ENCODE assay signal across 16 mouse cellular contexts in genomic region chr11:121467408-121467807, GRCm38 (mm10). TPM values are rescaled to one million over a fixed set of nuclear protein-coding genes. Genes with fewer than 3 reads are reported as not detected.
"Had no signal": no experiment of that assay in that cellular context is flagged by ENCODE, and none has a peak within 500 bp of the region (broad histone marks: within the 10 kb centered on the region; RNA-seq: fewer than 3 reads in every experiment).

No protein-coding gene starts in this region.

- H3K4me3 ChIP-seq: megakaryocyte, embryonic 14.5 days; midbrain, embryonic 13.5 days; midbrain, embryonic 15.5 days; neural tube, embryonic 12.5 days had no signal

- H3K27me3 ChIP-seq: megakaryocyte, embryonic 14.5 days; midbrain, embryonic 13.5 days; midbrain, embryonic 15.5 days; neural tube, embryonic 12.5 days had no signal

- H3K27ac ChIP-seq: midbrain, embryonic 13.5 days; midbrain, embryonic 15.5 days; neural tube, embryonic 12.5 days had no signal

- ATAC-seq: midbrain, embryonic 13.5 days; midbrain, embryonic 15.5 days had no signal

- DNase-seq: lung, adult 18-20 months; lung, embryonic 14.5 days; lung, postnatal 10 days; lung, postnatal 4 days; right cerebral cortex, postnatal 25 days; right cerebral cortex, postnatal 4 days; spleen, adult 18-20 months; thymus, adult 18-20 months; thymus, postnatal 14 days; thymus, postnatal 36 days had no signal

- H3K9ac ChIP-seq: lung, embryonic 14.5 days; midbrain, embryonic 13.5 days; midbrain, embryonic 15.5 days; neural tube, embryonic 12.5 days had no signal

- H3K4me1 ChIP-seq: midbrain, embryonic 13.5 days; midbrain, embryonic 15.5 days; neural tube, embryonic 12.5 days had no signal

- H3K4me2 ChIP-seq: lung, embryonic 14.5 days; midbrain, embryonic 11.5 days; midbrain, embryonic 13.5 days; midbrain, embryonic 15.5 days; neural tube, embryonic 12.5 days had no signal

- H3K9me3 ChIP-seq: megakaryocyte, embryonic 14.5 days; midbrain, embryonic 13.5 days; midbrain, embryonic 15.5 days; neural tube, embryonic 12.5 days had no signal

RNA-seq across cellular contexts. Expression of gene Zfp750, which starts 51.7 kb away (rescaled TPM):
- polyA plus RNA-seq: small intestine, adult 2 months had no signal
